Mouse (Mus musculus) megakaryocyte, embryonic 14.5 days (primary cell): ENCODE results near the gene Agrp.

ENCODE experiments used
- FLI1 ChIP-seq: IDR thresholded peaks from 2 replicates; pipeline ENCODE4 v1.6.1; 2012; ENCODE audit warnings: low read length, inconsistent platforms, mixed read lengths
- GATA1 ChIP-seq: IDR thresholded peaks from 3 replicates; pipeline ENCODE4 v1.6.1; 2012; ENCODE audit warnings: mixed read lengths, low read length, inconsistent platforms, borderline replicate concordance

DNA sequence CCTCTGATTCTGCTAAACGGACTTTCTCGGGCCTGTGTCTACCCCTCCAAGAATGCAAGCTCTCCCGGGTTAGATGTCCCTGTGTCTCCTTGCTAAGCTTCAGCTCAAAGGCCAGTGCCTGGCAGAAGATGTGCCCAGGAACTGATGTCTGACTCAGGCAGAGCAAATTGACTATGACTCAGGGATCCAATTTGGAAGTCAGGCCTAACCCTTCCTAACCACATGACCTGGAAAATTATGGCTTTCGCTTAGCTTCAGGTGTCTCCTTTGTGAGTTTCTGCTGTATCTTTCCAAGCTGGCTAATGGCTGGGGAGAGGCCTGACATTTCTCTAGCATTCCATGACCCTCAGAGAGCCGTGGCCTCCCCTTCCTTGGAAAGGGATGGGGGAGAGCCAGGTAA is 35.9 kb downstream of the Agrp start:
- no peak for TF ChIP-seq GATA1
- no peak for TF ChIP-seq FLI1
